Mouse (Mus musculus) lung, embryonic 14.5 days (tissue): ENCODE measurements around the gene Zdhhc4. TPM values are rescaled to one million over a fixed set of nuclear protein-coding genes. Genes with fewer than 3 reads are reported as not detected.

ENCODE experiments used
- ATAC-seq: fragments of 200-750 bp; cut with Nextera tagmentation; 2 replicates; pipeline ENCODE4 v1.8.0; 2017; ENCODE audit warnings: mild to moderate bottlenecking, moderate TSS enrichment, moderate library complexity; ENCODE audit not compliant: insufficient read depth
- DNase-seq: peaks from one replicate; pipeline ENCODE4 v3.0.0-alpha.2; 2015
- H3K27ac ChIP-seq: fragments of 300-500 bp; sonication (generic); 2 replicates; pipeline ENCODE4 v1.5.1; 2014; ENCODE audit warnings: low read depth, mild to moderate bottlenecking, moderate library complexity
- H3K27me3 ChIP-seq: fragments of 300-500 bp; sonication (generic); 2 replicates; pipeline ENCODE4 v1.6.1; 2014; ENCODE audit warnings: low read length, control low read depth; ENCODE audit not compliant: insufficient read depth
- H3K36me3 ChIP-seq: fragments of 300-500 bp; sonication (generic); 2 replicates; pipeline ENCODE4 v1.6.1; 2014; ENCODE audit warnings: control low read depth; ENCODE audit not compliant: insufficient read depth
- H3K4me1 ChIP-seq: fragments of 300-500 bp; sonication (generic); 2 replicates; pipeline ENCODE4 v1.6.1; 2014; ENCODE audit warnings: antibody characterized with exemption, control low read depth; ENCODE audit not compliant: insufficient read depth
- H3K4me2 ChIP-seq: fragments of 300-500 bp; sonication (generic); 2 replicates; pipeline ENCODE4 v1.6.1; 2014; ENCODE audit warnings: mild to moderate bottlenecking
- H3K4me3 ChIP-seq: fragments of 300-500 bp; sonication (generic); 2 replicates; pipeline ENCODE4 v1.5.1; 2014; ENCODE audit warnings: low read depth, low read length
- H3K9ac ChIP-seq: fragments of 300-500 bp; sonication (generic); 2 replicates; pipeline ENCODE4 v1.6.1; 2014
- H3K9me3 ChIP-seq: fragments of 300-500 bp; sonication (generic); 2 replicates; pipeline ENCODE4 v1.6.1; 2016; ENCODE audit warnings: low read depth, low read length, control low read depth
- CTCF ChIP-seq: IDR thresholded peaks from 2 replicates; pipeline ENCODE4 v1.5.1; 2016; ENCODE audit warnings: antibody characterized with exemption, low read depth
- WGBS: fragments of 180-500 bp; shearing (Covaris S2); extraction: QIAGEN DNeasy Blood & Tissue Kit; methylation state at CpG from one replicate; pipeline ENCODE4 v1.1.7; 2014; 5-methylcytosine and 5-hydroxymethylcytosine counted together
- polyA plus RNA-seq: library from polyadenylated mRNA; unstranded; fragments of >200 nt; fragmentation: Nextera tagmentation; extraction: Ambion mirVana; gene quantifications from 2 replicates; pipeline ENCODE4 v1.2.1, GENCODE M21; 2014

Gene Zdhhc4
- polyA plus RNA-seq, 1 experiment from 2014 or later, result 74.6 TPM

DNA sequence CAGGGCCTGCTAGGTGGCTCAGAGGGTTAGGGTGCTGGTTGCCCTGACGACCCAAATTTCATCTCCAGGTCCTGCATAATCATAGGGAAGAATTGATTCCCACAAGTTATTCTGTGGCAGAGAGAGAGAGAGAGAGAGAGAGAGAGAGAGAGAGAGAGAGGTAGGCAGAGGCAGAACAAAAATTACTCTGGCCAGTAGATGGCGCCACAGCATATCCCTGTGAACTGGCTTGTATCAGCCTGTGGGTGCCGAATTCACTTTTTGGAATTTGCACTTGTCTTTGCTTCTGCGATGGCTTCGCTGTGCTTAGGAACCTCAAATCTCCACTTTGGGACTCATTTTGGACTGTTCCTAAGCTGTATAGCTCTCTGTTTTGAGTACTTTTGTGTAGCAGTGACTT lies 4.8 kb upstream of the Zdhhc4 start:
- Histone ChIP-seq H3K4me3 (no peak overlapping the region), H3K9ac (no peak overlapping the region), H3K9me3 (no peaks in the 10 kb centered on the region), H3K4me2 (no peak overlapping the region), H3K27me3 (no peaks in the 10 kb centered on the region), H3K27ac (no peak overlapping the region), H3K36me3 (no peaks in the 10 kb centered on the region), H3K4me1 (0 out of 2 replicates have a peak, but pooled peaks cover 5% of the 10 kb centered on the region)
- ATAC-seq (no peak), DNase-seq (peak; percentile 88)
- peak; percentile 78 for TF ChIP-seq CTCF
- WGBS, result 16% methylated on average over 5 of the region's 5 CpGs

DNA sequence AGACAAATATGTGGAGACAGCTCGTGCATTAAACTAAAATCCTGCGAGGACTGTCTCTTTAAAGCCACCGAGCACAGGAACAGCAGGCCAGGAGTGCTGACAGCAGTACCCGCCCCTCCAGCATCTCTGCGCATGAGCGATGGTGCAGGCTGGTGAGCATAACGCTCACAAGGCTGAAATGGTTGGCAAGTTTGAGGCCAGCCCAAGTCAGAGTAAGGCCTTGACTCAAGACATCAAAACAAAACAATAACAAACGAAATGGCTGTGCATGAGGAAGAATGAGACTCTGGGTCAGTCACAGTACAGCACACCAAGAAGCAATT lies 11.8 kb downstream of the Zdhhc4 start:
- H3K27me3 ChIP-seq, result no peaks in the 10 kb centered on the region
- no peak overlapping the region for H3K9ac ChIP-seq
- TF ChIP-seq CTCF, result no peak
- H3K9me3 ChIP-seq, result no peaks in the 10 kb centered on the region
- H3K4me3 ChIP-seq, result no peak overlapping the region
- 84% methylated on average over 8 of the region's 8 CpGs for WGBS
- H3K27ac ChIP-seq, result no peak overlapping the region
- no peak for ATAC-seq
- no peak for DNase-seq
- 0 out of 2 replicates have a peak, but pooled peaks cover 4% of the 10 kb centered on the region for H3K4me1 ChIP-seq
- H3K4me2 ChIP-seq, result no peak overlapping the region
- peaks cover 62% of the 10 kb centered on the region for H3K36me3 ChIP-seq

DNA sequence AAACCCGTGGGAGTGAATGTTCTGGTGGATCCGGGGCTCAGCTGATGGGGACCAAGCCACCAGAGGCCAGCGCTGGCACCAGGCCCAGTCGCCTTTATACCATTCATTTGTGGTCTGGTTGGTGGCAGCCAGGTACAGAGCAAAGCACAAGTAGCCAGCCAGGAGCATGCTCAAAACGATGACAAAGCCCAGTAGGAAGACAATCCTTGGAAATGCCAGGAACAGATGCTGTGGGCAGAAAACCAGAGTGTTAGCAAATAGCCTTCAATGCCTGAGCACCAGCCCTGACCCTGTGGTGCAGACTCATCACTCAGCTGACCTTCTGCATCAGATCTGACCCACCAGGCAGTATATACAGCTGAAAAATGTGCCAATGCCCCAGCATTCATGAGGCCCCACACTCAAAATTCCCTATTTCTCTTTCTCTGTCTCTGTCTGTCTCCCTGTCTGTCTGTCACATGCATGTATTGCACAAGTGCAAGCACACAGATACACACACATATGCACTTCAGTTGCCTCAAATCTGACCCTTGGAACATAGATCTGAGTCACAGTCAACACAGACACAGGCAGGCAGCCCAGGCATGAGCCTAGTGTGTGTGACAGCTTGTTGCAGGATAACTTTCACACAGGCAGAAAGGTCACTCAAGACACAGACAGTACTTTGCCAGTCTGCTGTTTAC lies 12.3 kb downstream of the Zdhhc4 start:
- no peaks in the 10 kb centered on the region for H3K27me3 ChIP-seq
- H3K9ac ChIP-seq, result no peak overlapping the region
- H3K36me3 ChIP-seq, result peaks cover 62% of the 10 kb centered on the region
- H3K4me2 ChIP-seq, result no peak overlapping the region
- WGBS, result 88% methylated on average over 5 of the region's 5 CpGs
- no peak overlapping the region for H3K27ac ChIP-seq
- ATAC-seq, result no peak
- 0 out of 2 replicates have a peak, but pooled peaks cover 4% of the 10 kb centered on the region for H3K4me1 ChIP-seq
- no peak for DNase-seq
- no peak for TF ChIP-seq CTCF
- H3K9me3 ChIP-seq, result no peaks in the 10 kb centered on the region
- H3K4me3 ChIP-seq, result no peak overlapping the region

GRCm38 (mm10) chr5:143315514-143315888 lies 13.6 kb downstream of the Zdhhc4 start:
- Histone ChIP-seq H3K4me3 (peak overlapping the region; percentile 79), H3K36me3 (peaks cover 62% of the 10 kb centered on the region), H3K9ac (peak overlapping the region; percentile 89), H3K4me2 (peak overlapping the region; percentile 91), H3K27ac (no peak overlapping the region), H3K27me3 (no peaks in the 10 kb centered on the region), H3K4me1 (0 out of 2 replicates have a peak, but pooled peaks cover 4% of the 10 kb centered on the region), H3K9me3 (no peaks in the 10 kb centered on the region)
- DNase-seq (no peak), ATAC-seq (no peak; the same call in 1 of the 2 replicates)
- no peak for TF ChIP-seq CTCF
- 8% methylated on average over 8 of the region's 8 CpGs for WGBS

- DNase-seq, result peak; percentile 94
- Histone ChIP-seq H3K4me2 (peak within 1 kb of the TSS; percentile 91), H3K36me3 (peaks cover 62% of the 10 kb centered on the region), H3K4me3 (peak within 1 kb of the TSS; percentile 79), H3K9ac (peak within 1 kb of the TSS; percentile 89), H3K27me3 (no peaks in the 10 kb centered on the region), H3K27ac (peak within 1 kb of the TSS; percentile 91), H3K9me3 (no peaks in the 10 kb centered on the region), H3K4me1 (0 out of 2 replicates have a peak, but pooled peaks cover 4% of the 10 kb centered on the region)
- WGBS, result under 1% methylated on average over 81 of the region's 101 CpGs
- peak; percentile 85 for ATAC-seq
- TF ChIP-seq CTCF, result peak; percentile 66
Observed at GRCm38 (mm10) chr5:143314730-143315513, 14.1 kb downstream of the Zdhhc4 start, which contains the start of gene E130309D02Rik. Gene E130309D02Rik (minus strand): TSS chr5:143315360.

- peak overlapping the region; percentile 91 for H3K4me2 ChIP-seq
- peak overlapping the region; percentile 89 for H3K9ac ChIP-seq
- H3K9me3 ChIP-seq, result no peaks in the 10 kb centered on the region
- H3K27ac ChIP-seq, result peak overlapping the region; percentile 91
- ATAC-seq, result no peak
- peak overlapping the region; percentile 79 for H3K4me3 ChIP-seq
- peak; percentile 45 for DNase-seq
- H3K27me3 ChIP-seq, result no peaks in the 10 kb centered on the region
- under 1% methylated on average over 16 of the region's 16 CpGs for WGBS
- TF ChIP-seq CTCF, result no peak
- H3K36me3 ChIP-seq, result peaks cover 65% of the 10 kb centered on the region
- H3K4me1 ChIP-seq, result 0 out of 2 replicates have a peak, but pooled peaks cover 4% of the 10 kb centered on the region
Observed at GRCm38 (mm10) chr5:143314183-143314729, 14.8 kb downstream of the Zdhhc4 start.

DNA sequence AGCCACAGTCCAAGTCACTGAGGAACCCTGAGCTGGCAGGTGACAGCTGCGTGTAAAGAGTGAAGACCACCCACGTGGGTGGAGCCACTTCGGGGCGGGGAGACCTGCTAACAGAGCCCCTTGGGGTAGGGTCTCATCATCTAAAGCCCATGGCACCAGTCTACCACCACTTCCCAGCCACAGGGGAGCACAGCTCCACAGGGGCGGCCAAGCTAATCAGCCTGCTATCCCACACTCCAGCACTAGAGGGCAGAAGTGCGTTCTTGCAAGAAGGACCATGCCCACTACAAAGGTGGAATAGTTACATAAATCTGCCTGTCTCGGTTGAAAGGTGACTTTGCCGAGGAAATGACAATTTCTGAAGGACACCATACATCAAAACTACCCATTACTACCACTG lies 17.2 kb downstream of the Zdhhc4 start:
- ATAC-seq (no peak), DNase-seq (peak; percentile 89)
- WGBS, result 63% methylated on average over 8 of the region's 8 CpGs
- Histone ChIP-seq H3K4me2 (no peak overlapping the region), H3K4me1 (0 out of 2 replicates have a peak, but pooled peaks cover 4% of the 10 kb centered on the region), H3K36me3 (peaks cover 68% of the 10 kb centered on the region), H3K9me3 (no peaks in the 10 kb centered on the region), H3K27me3 (no peaks in the 10 kb centered on the region), H3K9ac (no peak overlapping the region), H3K27ac (no peak overlapping the region), H3K4me3 (no peak overlapping the region)
- peak; percentile 86 for TF ChIP-seq CTCF
